Mouse (Mus musculus): ENCODE measurements at regions not wholly inside any gene's neighbourhood (a gene's known extent, or its start where the extent isn't known, plus 50 kb on each side); places are given as distances from the start of the nearest gene placed in this dataset.
"Not testable (repeated sequence)": the region's sequence is repeated elsewhere in the genome, so short reads cannot be mapped to it uniquely, and the experiment has no call there.

GRCm38 (mm10) chr8:102223097-102223496 is 562.3 kb downstream of the Cdh11 start:
- no peak for ATAC-seq (replicated peaks in 1 of 2; ENCODE audit: insufficient read depth in 1 of 2, low FRiP score in 2 of 2, low TSS enrichment in 1 of 2, low read depth in 1 of 2, poor library complexity in 2 of 2, severe bottlenecking in 2 of 2)

GRCm38 (mm10) chr8:102205633-102206032 is 579.8 kb downstream of the Cdh11 start:
- no peak for ATAC-seq (replicated peaks in 1 of 2; ENCODE audit: insufficient read depth in 1 of 2, low FRiP score in 2 of 2, low TSS enrichment in 1 of 2, low read depth in 1 of 2, poor library complexity in 2 of 2, severe bottlenecking in 2 of 2)

DNA sequence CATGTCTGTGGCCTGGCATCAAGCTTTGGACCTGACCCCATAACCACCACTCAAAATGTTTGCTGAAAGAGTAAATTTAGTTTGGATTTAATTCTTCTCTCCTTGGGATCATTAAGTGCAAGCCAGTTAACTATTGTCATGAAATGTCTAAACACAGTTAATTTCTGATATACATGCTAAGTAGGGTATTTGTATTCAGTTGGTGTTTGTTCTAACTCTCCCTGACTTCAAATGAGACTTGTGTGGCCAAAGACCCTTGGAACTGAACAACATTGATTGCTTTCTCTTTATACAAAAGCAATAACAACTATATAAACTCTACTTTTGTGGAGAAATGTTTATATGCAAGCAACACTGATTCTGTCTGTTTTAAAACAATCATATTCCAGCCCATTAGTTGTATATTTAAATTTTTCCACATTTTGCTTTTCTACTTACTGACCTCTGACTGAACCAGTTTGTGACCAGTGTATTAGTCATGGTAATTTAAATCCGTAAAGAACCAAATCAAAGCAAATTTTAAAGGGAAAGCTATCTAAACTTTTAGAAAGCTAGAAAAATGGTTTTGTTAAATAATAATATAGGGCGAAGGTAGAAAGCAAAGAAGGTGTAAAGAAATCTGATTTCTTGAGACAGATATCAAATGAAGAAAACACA is 625.8 kb downstream of the Cdh11 start:
- ATAC-seq (replicated peaks in 1 of 2; ENCODE audit: insufficient read depth in 1 of 2, low FRiP score in 2 of 2, low TSS enrichment in 1 of 2, low read depth in 1 of 2, poor library complexity in 2 of 2, severe bottlenecking in 2 of 2) = no peak

DNA sequence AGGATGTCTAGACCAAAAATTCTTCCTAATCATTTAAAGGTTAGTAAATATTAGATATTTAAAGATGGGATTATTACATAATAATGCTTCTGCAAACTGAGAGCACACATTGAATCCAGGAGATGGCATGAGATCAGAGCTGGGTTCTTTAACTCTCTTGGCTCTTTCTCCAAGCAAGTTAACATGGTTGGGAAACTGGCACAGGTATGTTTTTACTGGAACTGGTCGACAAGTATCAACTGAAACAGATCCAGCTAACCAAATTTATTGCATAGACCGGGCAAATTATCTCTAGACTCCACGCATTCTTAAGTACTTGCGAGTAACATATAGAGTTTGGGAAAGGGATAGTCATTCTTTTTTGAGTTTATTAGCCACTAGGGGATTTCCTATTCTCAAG is 666.8 kb downstream of the Cdh11 start:
- ATAC-seq (replicated peaks in 1 of 2; ENCODE audit: insufficient read depth in 1 of 2, low FRiP score in 2 of 2, low TSS enrichment in 1 of 2, low read depth in 1 of 2, poor library complexity in 2 of 2, severe bottlenecking in 2 of 2) = no peak

DNA sequence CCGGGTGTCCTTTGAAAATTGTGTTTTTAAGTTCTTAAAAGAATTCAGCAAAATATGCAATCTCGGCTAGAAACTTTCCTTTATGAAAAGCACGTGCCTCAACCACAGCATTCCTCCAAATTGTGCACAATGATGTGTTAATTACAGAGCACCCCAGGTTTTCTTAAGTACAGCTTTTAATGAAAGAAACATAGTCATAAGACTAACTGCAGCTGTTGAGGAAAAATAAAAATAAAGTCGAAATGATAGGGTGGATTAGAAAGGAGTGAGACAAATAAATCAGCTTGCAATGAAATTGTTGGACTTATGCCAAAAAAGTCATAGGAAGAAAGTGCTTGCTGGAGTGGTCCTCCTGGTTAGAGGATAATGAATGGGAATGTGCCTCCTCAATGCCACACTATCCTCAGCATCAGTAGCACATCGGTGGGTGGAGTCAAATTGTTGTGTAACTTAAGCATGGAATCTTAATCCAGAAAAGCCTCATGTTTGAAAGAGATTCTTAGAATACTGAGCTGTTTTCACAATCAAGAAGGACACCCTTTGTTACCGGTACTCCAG is 668.5 kb downstream of the Cdh11 start:
- no peak for ATAC-seq (replicated peaks in 1 of 2; ENCODE audit: insufficient read depth in 1 of 2, low FRiP score in 2 of 2, low TSS enrichment in 1 of 2, low read depth in 1 of 2, poor library complexity in 2 of 2, severe bottlenecking in 2 of 2)

DNA sequence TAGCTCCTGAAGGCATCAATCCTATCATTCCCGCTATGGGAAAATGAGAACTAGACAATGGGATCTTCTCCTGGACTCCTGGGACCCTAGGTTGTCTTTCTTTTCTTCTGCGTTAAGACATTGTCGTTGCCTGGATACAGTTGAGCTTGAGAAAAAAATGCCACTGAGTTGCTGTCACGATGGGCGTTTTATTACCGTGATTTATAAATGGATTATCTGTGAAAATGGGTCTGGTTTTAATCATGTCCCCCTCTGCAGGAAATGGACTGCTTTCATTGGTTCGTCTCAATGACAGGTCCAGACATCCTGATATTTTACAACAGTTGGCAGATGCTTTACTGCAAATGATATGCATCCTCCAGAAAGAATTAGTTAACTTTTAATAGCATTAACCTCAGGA is 681.7 kb downstream of the Cdh11 start:
- no peak for ATAC-seq (replicated peaks in 1 of 2; ENCODE audit: insufficient read depth in 1 of 2, low FRiP score in 2 of 2, low TSS enrichment in 1 of 2, low read depth in 1 of 2, poor library complexity in 2 of 2, severe bottlenecking in 2 of 2)

DNA sequence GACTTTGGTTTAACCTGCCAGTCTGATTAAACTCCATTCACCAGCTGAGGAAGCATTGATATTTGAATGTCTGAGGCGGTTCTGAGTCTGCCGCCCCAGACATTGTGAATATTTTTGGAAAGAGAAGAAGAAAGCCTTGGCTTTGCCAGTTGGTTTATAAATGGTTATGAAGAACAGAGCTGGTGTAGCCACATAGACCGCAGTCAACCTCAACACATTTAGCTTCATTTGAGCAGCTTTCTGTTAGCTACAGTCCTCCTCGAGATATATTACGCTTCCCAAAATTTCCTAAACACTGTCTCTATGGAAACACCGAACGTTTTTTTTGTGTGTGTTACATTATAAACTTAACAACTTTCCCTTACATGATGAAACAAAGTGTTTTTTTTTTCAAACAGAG is 688.7 kb downstream of the Cdh11 start:
- ATAC-seq (replicated peaks in 1 of 2; ENCODE audit: insufficient read depth in 1 of 2, low FRiP score in 2 of 2, low TSS enrichment in 1 of 2, low read depth in 1 of 2, poor library complexity in 2 of 2, severe bottlenecking in 2 of 2) = no peak

GRCm38 (mm10) chr8:102085927-102086326 is 699.5 kb downstream of the Cdh11 start:
- ATAC-seq (replicated peaks in 1 of 2; ENCODE audit: insufficient read depth in 1 of 2, low FRiP score in 2 of 2, low TSS enrichment in 1 of 2, low read depth in 1 of 2, poor library complexity in 2 of 2, severe bottlenecking in 2 of 2) = no peak

GRCm38 (mm10) chr8:102075611-102076010 is 709.8 kb downstream of the Cdh11 start:
- ATAC-seq (replicated peaks in 1 of 2; ENCODE audit: insufficient read depth in 1 of 2, low FRiP score in 2 of 2, low TSS enrichment in 1 of 2, low read depth in 1 of 2, poor library complexity in 2 of 2, severe bottlenecking in 2 of 2) = no peak

GRCm38 (mm10) chr8:102064137-102064536 is 721.3 kb downstream of the Cdh11 start:
- no peak for ATAC-seq (replicated peaks in 1 of 2; ENCODE audit: insufficient read depth in 1 of 2, low FRiP score in 2 of 2, low TSS enrichment in 1 of 2, low read depth in 1 of 2, poor library complexity in 2 of 2, severe bottlenecking in 2 of 2)

- no peak for ATAC-seq (replicated peaks in 1 of 2; ENCODE audit: insufficient read depth in 1 of 2, low FRiP score in 2 of 2, low TSS enrichment in 1 of 2, low read depth in 1 of 2, poor library complexity in 2 of 2, severe bottlenecking in 2 of 2)
These were observed 732.0 kb downstream of the Cdh11 start for GRCm38 (mm10) chr8:102053429-102053828.

- no peak for ATAC-seq (replicated peaks in 1 of 2; ENCODE audit: insufficient read depth in 1 of 2, low FRiP score in 2 of 2, low TSS enrichment in 1 of 2, low read depth in 1 of 2, poor library complexity in 2 of 2, severe bottlenecking in 2 of 2)
These were observed 758.2 kb downstream of the Cdh11 start for GRCm38 (mm10) chr8:102026956-102027927.

DNA sequence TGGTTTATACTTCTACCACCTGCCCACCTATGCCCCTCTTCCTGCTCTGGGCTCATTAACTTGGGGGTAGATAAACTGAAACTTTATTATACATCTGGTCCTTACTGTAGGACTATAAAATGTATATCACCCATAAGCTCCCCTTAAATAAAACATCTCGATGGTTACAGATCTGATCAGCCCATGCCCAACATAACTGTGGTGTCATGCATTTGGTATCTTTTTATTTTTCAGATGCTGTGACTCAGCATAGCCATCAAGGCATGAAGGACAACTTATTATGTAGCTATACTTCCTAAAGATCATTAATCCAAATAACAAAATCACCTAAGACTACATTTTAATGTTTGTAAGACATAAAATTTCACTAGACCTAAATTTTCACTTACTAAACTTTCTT is 761.0 kb downstream of the Cdh11 start:
- ATAC-seq (replicated peaks in 1 of 2; ENCODE audit: insufficient read depth in 1 of 2, low FRiP score in 2 of 2, low TSS enrichment in 1 of 2, low read depth in 1 of 2, poor library complexity in 2 of 2, severe bottlenecking in 2 of 2) = peak; percentile 74 to 89

DNA sequence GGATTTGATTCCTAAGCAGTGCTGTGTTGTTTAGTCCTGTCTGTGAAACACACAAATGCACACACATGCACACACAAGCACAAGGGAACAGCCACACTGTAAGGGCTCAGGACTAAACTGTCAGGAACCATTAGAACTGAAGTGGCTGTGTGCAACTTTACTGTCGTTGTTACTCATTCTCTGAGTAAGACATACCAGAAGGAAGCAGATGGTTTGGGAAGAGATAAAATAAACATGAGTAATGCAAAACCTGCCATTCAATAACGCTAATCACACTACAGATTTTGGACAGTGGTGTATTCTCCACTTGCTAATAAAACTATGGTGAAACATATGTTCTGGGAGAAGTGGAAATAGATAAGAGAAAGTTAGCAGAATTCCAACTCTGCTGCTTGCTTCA is 767.7 kb downstream of the Cdh11 start:
- ATAC-seq (replicated peaks in 1 of 2; ENCODE audit: insufficient read depth in 1 of 2, low FRiP score in 2 of 2, low TSS enrichment in 1 of 2, low read depth in 1 of 2, poor library complexity in 2 of 2, severe bottlenecking in 2 of 2) = no peak

GRCm38 (mm10) chr8:102000326-102001016 is 785.0 kb downstream of the Cdh11 start:
- ATAC-seq (replicated peaks in 1 of 2; ENCODE audit: insufficient read depth in 1 of 2, low FRiP score in 2 of 2, low TSS enrichment in 1 of 2, low read depth in 1 of 2, poor library complexity in 2 of 2, severe bottlenecking in 2 of 2) = no peak

- not testable (repeated sequence) for ATAC-seq (replicated peaks in 1 of 2; ENCODE audit: insufficient read depth in 1 of 2, low FRiP score in 2 of 2, low TSS enrichment in 1 of 2, low read depth in 1 of 2, poor library complexity in 2 of 2, severe bottlenecking in 2 of 2)
These were observed 788.7 kb downstream of the Cdh11 start for GRCm38 (mm10) chr8:101996761-101997160.

DNA sequence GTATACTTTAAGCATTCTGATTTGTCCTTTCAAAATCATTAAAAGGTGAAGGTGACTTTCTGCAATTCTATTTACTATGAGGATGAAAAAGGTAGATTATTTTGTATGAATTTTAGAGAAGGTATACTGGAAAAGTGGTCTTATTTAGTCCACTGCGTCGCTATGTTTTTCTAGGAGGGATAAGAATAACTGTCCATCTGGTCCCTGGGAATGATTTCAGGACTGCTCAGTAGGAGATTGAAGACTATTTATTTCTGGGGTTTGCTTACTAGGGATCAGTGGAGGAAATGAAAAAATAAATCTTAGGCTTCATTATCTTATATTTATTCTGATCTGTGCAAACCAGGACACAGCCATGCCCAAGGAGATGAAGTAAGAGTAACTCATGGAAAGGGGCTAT is 828.6 kb downstream of the Cdh11 start:
- ATAC-seq (replicated peaks in 1 of 2; ENCODE audit: insufficient read depth in 1 of 2, low FRiP score in 2 of 2, low TSS enrichment in 1 of 2, low read depth in 1 of 2, poor library complexity in 2 of 2, severe bottlenecking in 2 of 2) = no peak

DNA sequence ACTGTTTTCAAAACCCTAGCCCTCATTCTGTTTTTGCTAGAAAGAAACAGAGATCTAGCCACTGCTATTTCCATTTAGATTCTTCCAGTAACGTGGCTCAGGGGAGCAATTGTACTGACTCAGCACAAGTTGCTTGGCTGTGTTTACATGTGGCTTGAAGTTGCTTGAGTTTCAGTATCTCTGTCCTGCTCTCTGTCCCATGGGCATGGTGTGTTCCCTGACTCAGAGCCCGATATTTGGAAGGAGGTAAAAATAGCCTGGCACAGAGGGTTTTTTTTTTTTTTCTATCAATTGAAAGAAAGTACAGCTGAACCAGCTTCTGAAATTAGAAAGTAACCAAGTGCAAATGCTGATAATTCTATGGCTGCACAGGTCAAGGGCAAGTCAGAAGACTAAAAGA is 834.8 kb downstream of the Cdh11 start:
- ATAC-seq (replicated peaks in 1 of 2; ENCODE audit: insufficient read depth in 1 of 2, low FRiP score in 2 of 2, low TSS enrichment in 1 of 2, low read depth in 1 of 2, poor library complexity in 2 of 2, severe bottlenecking in 2 of 2) = no peak
